Mouse (Mus musculus) heart, postnatal 25 days (tissue): ENCODE data around the gene Ccr6. TPM values are rescaled to one million over a fixed set of nuclear protein-coding genes. Genes with fewer than 3 reads are reported as not detected.
"Not testable (repeated sequence)": the region's sequence is repeated elsewhere in the genome, so short reads cannot be mapped to it uniquely, and the experiment has no call there.

Experiments
- DNase-seq: peaks from one replicate; pipeline ENCODE4 v3.0.0; 2022; ENCODE audit warnings: low spot score
- intact Hi-C: fragments of 180-260 bp; cut with DNase I; formaldehyde crosslinking; loops from one replicate; pipeline ENCODE4 v1.15.1; 2025
- total RNA-seq, 2 experiments: library from RNA; stranded (reverse); gene quantifications; 2 replicates each; pipeline ENCODE4 v1.2.3; 2021

Ccr6 gene
- total RNA-seq = not detected

DNA sequence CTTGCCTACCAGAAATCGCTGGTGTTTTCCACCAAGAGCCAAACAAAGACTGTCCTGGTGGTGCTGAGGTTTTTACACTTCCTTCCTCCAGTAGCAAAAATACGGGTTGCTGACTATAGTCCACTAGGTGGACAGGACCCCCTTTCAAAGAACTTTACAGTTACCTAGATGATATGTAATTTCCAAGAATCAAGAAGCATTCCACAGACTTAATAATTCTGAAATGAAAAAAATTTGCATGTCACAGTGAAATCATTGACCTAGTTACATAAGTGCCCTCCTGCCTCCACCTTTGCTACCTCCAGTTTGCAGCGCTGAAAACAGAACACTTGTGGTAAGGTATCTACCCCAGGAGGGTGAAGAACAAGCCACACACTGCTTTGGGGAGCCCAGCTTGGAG is at the start of gene Ccr6:
Gene Ccr6, plus strand, starts transcription at position 301 of the 400 bp plus-strand sequence.
- intact Hi-C loops = no loop called here
- DNase-seq = no peak

DNA sequence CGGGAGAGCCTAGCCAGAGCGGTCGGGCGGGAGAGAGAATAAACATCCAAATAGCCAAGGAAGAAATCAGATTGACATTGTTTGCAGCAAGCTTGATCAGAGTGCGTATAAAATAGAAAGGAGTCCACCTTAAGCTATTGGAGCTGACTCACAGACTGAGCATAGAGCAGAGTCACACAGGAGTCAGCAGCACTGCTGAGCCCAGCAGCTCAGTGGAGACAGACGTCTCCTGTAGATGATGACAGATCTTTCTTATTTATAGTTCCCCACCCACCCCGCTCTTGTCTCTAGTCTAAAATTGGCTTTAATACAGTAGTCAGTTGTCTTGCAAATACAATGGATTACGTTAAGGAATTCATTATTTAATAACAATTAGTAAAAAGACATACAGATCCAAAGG is 42.2 kb upstream of the Ccr6 start:
- intact Hi-C loops = loop anchor here (10.0 kb wide), 1 partner anchor 181 kb away; no protein-coding TSS in a partner anchor
- no peak for DNase-seq

DNA sequence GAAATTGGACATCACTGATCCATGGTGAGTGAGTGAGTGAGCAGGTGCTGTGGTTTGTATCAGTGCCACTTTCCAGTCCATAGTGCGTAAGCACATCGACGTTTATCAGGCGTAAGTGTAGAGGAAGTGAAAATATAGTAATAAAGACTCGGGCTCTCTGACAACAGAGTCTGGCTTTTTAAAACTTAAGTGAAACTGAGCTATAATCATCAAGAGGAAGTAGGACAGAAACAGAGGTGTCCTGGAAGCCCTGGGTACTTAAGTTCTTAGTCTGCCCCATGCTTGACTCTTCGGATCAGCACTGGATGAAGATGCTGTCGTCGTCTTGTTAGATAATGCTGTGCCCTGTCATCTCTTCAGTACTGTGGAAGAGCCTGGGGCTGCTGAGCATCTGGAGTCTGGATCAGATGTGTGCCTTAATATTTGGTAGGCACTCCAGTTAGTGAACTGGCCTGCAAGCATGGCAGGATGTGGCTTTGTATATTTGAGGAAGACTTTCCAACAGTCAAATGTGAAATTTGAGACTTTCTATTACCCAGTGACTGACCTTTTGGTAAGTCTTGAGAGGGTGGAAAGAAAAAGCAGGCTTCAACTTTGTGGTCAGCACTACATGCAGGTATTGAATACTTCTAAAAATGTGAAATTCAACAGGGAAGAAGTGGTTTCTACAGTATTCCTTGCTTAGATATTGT is 40.0 kb upstream of the Ccr6 start:
- no peak for DNase-seq
- intact Hi-C loops = loop anchor here (10.0 kb wide), 1 partner anchor 179 kb away; no protein-coding TSS in a partner anchor

DNA sequence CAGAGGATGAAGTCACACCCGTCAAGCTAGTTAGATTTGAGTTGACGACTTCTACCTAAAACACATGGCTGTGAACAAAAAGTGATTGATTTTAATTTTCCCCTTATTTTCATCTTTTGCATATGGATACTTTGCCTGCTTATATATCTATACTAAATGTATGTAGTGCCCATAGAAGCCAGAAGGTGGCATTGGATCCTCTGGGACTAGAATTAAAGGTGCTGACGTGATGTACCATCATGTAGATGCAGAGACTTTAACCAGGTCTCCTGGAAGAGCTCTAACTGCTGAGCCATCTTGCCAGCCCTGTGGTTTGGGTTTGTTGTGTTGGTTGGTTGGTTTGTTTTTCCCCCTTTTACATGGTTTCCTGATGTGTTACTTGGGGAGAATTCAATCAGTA is 38.2 kb upstream of the Ccr6 start:
- no peak for DNase-seq

DNA sequence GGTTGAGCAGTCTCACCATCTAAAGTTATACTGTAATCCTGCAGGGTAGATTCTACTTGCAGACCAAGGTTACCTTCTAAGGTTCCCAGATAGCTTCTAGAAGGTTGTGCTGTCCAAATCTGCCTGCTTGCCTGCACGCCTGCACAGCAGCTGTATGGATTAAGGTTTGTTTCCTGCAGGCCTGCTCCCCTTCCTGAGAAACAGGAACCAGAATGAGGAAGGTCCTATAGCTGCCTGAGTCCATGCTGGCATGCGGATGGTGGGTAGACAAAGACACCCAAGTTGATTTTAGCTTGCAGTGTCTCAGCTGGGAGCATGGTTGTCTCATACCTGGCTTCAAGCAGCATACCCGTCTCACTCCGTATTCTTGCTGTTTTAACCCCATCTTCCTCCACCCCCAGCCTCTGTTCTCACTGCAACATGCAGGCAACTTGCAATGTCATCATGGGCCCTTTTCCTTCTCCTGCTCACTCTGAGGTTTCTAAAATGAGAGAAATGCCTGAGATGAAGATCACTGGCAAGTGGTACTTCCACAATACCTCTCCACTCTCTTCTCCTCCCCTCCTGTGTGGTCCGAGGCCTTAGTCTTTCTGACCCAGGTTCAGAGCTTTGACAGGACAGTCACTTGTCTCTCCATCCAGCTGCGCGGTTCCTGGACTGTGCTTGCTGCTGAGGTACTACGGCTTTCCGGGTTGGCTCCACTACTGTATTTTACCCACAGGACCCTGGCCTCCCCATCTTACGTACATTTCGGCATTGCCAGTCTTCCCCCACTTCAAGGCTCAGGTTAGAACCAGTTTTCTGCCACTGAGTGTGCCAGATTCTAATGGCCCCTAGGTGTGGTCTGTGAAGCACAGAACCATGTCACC is 36.5 kb upstream of the Ccr6 start:
- no peak for DNase-seq
- intact Hi-C loops = loop anchor here (10.0 kb wide), 1 partner anchor 176 kb away; no protein-coding TSS in a partner anchor

More for the DNA sequence above, 38.2 kb upstream of the Ccr6 start:
- intact Hi-C loops = loop anchor here (10.0 kb wide), 1 partner anchor 177 kb away; no protein-coding TSS in a partner anchor

DNA sequence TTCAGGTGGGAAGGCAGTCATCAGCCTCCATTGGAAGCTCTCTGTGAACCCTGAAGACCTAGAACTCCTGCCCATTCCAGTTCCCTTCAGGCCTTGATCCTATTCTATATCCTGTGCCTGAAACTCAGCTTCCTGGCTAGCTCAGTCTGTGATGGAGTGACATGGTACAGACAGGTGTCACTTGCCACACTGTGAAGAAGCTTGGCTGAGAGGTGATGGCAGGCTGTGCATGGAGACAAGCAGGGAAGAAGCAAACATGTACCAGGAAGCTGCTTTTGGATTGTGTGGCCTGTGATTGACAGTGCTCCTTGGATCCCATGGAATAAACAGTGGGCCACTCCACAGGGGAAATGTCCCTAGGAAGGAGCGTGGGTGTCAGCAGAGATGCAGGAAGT is 35.9 kb upstream of the Ccr6 start:
- intact Hi-C loops = loop anchor here (10.0 kb wide), 1 partner anchor 175 kb away; no protein-coding TSS in a partner anchor
- DNase-seq = no peak

DNA sequence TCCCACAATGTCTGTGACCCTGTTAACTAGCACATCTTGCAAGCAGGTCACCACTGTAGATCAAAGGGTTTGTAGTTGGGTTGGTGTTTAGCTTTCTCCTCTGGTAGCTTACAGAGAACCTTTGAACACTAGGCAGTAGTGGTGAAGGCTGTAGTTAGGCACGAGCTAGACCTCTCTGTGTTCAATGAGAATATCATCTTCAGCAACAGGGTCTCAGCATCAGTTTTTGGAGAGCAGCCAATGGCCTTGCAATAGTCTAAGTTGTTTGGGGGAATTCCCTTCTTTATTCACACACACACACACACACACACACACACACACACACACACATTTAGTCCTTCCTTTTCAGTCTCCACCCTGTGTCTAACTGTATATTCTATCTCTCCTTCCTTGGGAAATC is 32.4 kb upstream of the Ccr6 start:
- intact Hi-C loops = no loop called here
- no peak for DNase-seq

DNA sequence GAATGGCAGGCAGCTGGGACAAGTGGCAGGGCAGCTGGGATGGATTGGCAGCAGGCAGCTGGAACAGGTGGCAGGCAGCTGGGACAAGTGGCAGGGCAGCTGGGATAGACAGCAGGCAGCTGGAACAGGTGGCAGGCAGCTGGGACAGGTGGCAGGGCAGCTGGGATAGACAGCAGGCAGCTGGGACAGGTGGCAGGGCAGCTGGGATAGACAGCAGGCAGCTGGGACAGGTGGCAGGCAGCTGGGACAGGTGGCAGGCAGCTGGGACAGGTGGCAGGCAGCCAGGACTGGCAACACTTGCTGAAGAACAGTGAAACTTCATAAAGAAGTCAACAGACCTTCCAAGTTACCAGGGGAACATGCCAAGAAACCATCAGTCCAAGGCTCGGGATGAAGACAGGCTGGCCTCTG is 30.6 kb upstream of the Ccr6 start:
- intact Hi-C loops = not testable (repeated sequence)

DNA sequence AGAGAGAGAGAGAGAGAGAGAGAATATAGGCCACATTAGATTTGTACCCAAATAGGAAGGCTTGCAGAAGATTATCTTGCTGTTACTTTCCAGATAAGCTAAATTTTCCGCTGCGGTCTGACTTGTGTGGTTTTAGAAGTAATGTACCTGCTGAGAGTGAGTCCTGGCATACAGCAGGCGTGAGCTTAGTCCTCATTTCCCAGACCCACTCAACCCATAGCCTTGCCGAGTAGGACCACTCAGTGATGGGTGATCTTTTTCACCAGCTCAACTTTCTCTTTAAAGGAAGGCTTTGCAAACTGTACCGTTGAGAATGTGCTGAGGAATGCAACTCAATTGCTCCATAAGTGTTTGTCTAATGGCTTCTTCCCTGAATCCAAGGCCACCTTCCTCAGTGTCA is 29.2 kb upstream of the Ccr6 start:
- intact Hi-C loops = no loop called here
- DNase-seq = no peak

More for the DNA sequence above, 30.6 kb upstream of the Ccr6 start:
- DNase-seq = not testable (repeated sequence)

DNA sequence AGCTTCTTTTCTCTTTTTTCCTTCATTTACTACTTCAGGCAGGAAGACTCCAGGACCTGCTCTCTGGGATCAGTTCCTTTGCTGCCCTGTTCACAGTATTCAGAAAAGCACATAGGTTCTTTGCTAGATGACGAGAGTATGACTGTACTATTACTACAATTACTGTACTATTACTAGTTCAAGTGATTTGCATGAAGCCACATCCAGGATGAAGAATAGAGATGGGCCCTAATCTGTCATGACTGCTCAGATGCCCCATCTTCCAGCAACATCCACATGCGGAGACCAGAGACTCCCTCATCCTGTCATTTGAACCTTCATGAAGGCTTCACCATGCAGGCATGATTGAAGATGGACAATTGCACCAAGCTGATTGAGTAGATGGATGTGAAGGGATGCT is 26.1 kb upstream of the Ccr6 start:
- intact Hi-C loops = no loop called here
- no peak for DNase-seq

DNA sequence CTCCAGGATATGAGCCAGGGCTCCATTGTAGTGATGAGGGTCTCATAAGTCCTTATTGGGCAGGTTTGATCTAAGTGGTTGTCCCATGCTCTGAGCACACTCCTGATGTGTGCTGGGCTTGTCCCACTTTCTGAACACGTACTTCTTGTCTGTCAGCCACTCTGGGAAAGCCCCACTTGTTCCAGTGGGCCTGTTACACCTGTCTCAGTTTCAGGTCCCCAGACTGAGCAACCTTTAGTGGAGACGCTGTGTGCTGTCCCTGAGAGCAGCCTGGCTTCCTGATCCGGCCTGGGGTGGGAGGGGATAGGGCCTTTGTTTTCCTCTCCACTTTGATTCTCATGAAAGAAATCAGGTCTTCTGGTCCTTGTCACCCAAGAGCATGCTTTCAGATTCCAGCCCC is 25.7 kb upstream of the Ccr6 start:
- intact Hi-C loops = no loop called here
- DNase-seq = no peak

DNA sequence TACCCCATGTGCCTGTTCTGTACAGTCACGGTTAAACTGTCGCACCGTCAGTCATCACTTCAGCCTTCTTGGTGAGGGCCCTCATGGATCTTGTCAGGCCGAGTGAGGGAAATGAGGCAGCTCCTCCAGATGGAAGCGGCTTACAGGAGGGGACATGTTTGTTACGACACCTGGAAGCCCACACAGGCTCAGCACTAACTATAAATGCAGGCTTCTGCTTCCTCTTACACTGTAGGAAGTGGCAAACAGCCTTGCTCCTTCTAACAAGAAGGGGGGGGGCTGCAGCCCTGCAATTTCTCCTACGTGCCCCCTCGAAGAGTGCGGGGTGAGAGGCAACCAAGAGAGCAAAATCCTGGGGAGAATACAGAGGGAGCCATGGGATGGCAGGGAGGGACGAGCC is 25.2 kb upstream of the Ccr6 start:
- intact Hi-C loops = no loop called here
- no peak for DNase-seq

DNA sequence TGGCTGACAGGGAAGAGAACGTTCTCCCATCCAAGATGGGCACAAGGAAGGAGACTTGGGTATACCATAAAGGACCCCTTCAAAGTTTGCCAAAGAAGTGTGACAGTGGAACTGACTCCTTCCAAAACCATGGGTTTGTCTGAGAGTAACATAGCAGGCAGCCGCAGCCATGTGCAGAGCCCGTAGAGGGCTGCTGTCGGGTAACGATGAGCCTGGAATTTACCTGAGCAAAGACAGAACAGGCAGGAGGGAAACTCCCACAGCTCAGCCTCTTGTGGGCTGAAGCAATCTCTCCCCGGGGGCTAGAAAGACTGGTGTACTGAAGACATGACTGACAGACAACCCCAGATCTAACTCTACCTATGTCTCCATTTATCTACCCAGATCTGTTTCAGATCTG is 24.4 kb upstream of the Ccr6 start:
- intact Hi-C loops = no loop called here
- DNase-seq = no peak

DNA sequence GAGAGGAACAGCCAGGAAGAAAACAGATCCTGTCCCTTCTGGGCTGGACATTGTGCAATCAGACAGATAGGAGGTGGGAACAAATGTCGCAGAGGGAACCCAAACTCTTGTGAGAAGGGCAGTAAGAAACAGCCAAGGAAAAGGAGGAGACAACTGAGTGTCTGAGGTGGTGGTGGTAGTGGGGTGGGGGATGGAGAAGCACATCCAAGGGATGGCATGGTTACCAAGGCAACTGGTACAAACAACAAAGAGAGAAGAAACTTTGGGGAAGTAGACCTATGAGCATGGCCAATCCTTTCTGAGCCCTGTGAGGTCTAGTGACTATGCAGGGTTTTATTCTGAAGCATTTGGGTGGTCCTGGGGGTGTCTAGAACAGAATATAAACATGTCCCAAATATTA is 21.5 kb upstream of the Ccr6 start:
- no peak for DNase-seq
- intact Hi-C loops = no loop called here

DNA sequence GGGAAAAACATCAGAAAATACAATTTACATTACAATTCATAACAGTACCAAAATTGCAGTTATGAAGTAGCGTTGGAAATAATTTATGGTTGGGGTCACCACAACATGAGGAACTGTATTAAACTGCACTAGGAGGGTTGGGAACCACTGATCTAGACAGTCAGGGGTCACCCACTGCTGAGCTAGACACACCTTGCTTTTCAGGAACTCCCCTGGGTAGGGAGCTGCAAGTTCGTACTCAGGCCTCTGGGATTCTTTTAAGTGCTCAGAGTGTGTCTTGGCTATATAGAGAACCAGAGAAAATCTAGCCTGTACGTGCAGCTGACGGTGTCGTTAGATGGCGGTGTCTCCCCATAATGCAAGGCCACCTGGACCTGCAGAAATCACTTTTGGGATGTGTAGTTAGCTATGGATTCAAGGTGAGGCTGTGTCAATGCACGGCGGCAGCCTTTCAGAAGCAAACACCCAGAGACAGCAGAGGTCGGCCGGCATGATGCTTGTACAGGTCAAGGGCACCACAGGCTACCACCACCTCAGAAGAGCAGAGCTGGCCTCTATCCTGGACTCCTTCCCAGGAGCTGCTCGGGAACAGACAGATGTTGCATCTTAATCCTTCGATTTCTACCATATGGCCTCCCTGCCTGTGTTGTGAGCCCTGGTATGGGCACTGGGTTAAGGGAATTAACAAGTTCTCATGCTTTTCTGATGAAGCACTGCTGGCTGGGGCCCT is 20.7 kb upstream of the Ccr6 start:
- DNase-seq = no peak
- intact Hi-C loops = no loop called here

DNA sequence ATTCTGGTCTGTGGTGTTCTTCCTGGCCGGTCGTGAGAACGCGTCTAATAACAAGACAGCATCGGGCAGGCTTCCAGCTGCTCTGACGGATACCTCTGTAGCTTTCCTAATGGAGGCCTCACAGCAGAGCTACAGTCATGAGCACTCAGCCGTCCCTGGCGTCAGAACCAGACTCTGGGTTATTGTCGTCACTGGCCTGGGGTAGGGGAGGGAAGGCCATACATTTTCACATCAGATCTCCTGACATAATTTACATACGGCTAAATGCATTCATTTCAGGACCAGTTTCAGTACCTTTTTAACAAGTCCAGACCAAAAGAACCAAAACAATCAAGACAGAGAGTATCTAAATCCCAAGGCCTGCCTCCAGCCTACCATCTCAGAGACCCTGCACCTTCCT is 12.6 kb upstream of the Ccr6 start:
- intact Hi-C loops = no loop called here
- DNase-seq = no peak

DNA sequence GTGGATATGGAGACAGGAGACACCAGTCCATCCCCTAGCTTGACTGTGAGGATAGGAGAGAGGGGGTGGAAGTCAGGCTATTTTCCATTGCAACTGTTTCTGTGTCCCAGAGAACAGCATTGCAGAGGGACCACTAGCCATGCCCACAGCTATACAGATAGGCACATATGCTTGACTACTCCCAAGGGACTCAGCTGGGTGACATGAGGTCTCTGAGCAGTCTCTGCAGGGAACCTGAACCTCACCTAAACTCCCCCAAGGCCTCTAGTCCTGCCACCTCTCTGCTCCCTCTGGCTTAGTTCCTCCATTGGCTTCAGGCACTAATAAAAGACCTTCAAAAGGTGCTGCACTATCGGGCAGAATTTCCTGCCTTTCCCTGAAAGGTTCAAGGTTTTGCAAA is 11.8 kb upstream of the Ccr6 start:
- DNase-seq = no peak
- intact Hi-C loops = no loop called here

DNA sequence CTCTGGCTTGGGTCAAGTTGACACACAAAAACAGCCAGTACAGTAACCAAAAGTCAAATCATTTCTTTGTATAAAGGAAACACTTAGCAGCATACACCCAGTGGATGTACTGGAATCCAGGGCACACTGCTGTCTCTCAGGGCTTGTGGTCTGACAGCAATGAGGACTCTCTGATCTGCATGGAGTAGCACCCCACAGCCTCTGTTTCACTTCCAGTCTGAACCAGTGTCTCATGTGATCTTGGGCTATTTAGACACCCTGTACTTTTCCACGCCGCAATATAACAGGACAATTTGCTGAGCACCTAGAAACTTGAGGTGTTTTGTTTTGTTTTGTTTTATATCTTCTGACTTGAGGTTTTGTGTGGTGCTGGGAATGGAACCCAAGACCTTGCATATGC is 10.7 kb upstream of the Ccr6 start:
- no peak for DNase-seq

DNA sequence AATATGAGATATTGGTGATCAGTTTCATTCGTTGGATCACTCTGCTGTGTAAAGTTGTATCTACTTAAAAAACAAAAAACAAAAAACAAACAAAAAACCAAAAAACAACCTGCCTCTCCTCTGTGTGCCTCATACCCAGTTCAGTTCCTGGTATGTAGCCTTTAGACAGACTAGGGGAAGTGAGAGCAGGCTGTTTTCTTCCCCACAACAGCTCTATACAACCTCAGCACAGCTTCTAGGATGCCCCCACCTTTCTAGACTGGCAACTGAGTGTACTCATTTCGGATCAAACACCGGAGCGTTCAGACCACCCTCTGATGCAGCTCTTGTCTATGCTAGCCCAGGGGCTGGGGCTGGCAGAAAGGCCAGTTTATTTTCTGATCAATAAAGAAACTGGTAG is 10.1 kb upstream of the Ccr6 start:
- intact Hi-C loops = no loop called here
- no peak for DNase-seq

More for the DNA sequence above, 10.7 kb upstream of the Ccr6 start:
- intact Hi-C loops = no loop called here

DNA sequence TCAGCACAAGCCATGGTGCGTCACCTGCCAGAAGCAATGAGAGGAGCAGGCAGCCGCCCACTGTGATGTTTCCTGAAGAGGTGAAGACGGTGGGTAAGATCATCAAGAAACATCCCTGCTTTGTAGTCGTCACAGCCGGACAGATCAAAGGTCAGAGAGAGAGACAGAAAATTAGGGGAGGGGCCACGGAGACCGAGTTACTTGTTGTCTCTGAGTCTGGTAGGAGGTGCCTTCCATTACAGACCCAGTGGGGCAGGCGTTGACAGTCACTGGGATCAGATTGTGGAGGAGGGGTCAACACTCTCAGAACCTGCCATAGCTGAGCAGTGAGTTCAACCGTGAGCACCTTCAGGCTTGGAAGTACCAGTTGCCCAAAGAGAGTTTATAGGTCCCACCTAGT is 7.2 kb upstream of the Ccr6 start:
- intact Hi-C loops = no loop called here
- no peak for DNase-seq
